Mouse (Mus musculus) liver (tissue): ENCODE data around the gene Xylt1.

Experiments used
- DNase-seq: peaks from one replicate; pipeline ENCODE4 v3.0.0-alpha.2; 2020; ENCODE audit warnings: mixed read lengths

Xylt1 gene

DNA sequence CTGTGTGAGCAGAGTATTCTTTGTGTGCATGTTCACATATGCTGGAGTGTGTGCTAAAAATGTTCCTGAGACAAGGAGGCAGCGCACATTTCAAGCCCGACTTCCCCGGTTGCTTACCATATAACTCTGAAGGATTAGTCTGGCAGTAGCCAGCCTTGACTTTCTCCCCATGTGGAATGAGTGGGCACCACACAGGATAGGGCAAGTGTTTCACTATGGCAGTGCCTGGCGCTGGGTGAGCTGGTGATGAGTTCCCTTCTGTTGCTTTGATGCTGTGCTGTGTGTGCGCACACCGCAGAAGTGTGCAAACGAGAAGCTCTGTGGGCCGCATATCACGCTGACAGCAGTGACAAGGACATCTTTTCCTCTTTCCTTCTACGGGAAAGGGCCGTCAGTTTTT lies 56.1 kb downstream of the Xylt1 start:
- no peak for DNase-seq

DNA sequence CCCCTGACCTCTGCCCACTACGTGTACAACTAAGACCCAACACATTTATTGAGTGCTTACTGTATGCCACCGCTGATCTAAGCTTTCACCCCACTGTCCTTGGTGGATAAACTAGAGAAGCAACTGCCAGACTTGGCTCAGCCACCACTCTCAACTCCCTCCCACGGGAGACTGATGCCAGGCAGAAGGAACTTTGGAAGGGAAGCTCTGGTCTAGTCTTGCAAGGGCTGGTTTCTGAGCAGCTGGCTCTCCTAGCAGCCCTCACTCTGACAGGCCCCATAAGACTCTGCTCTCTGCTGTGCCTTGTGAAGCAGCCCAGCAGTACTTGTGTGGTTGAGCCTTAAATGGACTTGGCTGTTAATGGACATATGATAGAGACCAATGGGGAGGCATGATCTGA lies 60.2 kb downstream of the Xylt1 start:
- DNase-seq = no peak

- no peak for DNase-seq
Measured at GRCm38 (mm10) chr7:117442639-117443038, 61.9 kb downstream of the Xylt1 start.

DNA sequence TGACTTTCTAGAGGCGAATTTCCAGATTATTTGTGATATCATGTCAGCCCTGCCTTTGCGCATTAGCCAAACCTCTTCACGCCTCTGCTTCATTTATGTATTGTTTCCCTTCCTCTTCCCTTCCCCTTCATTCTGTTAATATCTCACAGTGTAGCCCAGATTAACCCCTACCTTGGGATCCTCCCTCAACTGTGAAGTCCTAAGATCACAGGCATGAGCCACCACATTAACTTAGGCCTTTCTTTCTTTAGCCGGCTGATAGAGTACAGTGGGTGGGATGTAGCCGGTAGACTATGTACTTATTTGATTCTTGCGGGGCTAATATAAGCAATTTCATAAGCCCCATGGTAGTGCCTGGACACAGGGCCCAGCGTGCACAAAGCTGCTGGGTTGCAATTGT lies 62.4 kb downstream of the Xylt1 start:
- no peak for DNase-seq

DNA sequence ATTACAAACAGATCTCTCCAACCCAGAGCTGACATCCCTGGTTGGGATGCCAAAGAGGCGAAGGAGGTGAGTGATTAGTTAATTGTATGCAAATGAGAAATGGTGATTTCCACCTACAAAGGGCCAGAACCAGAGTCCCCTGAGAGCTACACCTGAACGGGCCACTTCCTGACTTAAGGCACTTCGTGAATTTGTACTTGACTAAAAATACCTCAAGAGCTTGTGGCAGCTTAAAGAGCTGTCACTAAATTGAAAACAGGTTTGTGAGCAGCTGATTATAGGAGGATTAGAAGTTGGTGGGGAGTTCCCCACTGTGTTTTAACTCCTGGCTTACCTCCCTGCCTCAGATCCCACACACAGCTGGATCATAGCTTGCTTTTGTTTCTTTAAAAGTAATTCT lies 64.7 kb downstream of the Xylt1 start:
- DNase-seq = no peak

DNA sequence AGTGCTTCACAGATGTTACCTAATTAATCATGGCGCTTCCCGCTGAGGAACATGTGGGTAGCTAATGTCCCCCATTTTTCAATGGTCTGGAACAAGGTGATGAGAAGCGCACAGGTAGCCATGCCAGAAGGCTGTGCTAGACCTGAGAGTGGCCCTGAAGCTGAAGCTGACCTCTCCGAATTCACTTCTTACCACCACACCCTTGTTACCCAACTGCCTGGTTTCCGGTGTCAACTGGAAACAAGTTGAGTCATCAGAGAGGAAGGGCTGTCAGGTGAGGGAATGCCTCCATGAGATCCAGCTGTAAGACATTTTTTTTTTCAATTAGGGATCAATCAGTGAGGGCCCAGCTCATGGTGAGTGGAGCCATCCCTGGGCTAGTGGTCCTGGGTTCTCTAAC lies 68.8 kb downstream of the Xylt1 start:
- no peak for DNase-seq

- no peak for DNase-seq
Measured at GRCm38 (mm10) chr7:117451212-117451611, 70.4 kb downstream of the Xylt1 start.

DNA sequence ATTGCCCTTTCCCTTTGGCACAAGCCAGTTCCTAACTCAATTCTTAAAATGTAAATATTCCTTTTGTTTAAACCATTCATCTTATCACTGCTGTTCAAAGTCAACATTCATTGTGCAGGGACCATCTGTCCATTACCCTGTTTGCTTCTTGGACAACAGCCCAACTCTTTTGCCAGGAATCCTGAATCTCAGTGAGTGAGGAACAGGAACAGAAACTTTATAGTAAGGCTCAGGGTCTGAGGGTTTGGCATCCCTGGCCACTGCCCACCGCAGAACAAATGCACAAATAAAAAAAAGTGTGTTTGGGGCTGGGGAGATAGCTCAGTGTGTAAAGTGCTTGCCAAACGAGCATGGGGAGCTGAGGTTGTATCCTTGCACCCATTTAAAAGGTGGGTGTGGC lies 71.5 kb downstream of the Xylt1 start:
- no peak for DNase-seq

- DNase-seq = no peak
Measured at GRCm38 (mm10) chr7:117454789-117455548, 74.2 kb downstream of the Xylt1 start.

GRCm38 (mm10) chr7:117462196-117462935 lies 81.6 kb downstream of the Xylt1 start:
- peak; percentile 12 for DNase-seq

- DNase-seq = no peak
Measured at GRCm38 (mm10) chr7:117464956-117465355, 84.2 kb downstream of the Xylt1 start.

DNA sequence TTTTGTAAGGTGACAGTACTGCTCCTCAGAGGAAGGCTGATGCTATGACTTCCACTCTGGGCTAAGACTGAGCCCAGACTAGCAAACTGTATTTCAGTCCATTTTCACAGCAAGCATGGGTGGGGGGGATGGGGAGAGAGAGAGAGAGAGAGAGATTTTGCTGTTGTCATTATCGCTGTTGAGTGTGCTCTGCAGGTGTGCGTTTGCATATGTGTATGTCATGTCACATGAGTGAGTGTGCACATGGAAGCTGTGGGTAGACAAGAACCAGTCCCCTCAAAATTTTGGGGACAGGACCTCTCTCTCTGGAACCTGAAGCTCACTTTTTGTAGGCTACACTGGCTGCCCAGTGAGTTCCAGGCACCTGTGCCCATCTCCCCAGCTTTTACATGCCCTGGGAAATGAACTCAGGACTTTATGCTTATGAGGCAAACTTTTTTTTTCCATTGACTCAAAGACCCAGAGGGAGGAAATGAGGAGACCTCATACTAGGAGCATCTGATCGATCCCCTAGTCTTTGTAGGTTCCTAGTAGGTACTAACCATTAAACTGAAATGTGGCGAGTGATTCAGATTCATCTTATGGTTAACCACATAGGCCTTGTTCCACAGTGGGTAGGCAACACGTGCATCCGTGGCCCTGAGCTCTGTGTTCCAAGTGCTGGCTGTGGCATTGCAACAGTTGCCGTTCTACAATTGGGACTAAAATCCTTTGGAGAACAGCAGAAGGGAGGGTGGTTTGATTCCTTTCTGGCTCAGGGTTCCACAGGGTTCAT lies 85.4 kb downstream of the Xylt1 start:
- DNase-seq = no peak

DNA sequence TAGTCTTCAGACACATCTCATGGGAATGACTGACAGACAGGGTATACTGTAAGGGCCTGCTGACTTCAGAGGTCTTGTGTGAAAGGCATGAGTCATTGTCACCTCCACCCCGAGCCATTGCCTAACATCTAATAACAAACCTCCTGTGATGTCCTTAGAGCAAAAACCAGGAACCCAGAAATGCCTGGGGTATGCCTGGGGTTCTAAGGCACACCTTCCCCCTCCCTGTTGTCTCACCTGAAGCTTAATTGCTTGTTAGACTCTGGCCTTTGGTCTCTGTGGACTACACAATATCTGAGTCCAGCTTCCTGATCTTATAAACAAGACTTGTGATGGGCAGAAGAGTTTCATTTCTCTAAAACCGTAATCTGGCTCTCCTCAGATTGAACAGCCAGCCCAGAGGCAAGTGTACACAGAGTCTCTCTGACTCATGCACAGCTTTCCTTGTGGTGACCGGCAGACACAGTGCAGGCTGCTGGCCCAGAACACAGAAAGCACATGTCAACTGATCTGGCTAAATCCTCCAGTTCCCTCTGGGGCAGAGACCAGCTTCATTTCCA lies 89.5 kb downstream of the Xylt1 start:
- DNase-seq = no peak

DNA sequence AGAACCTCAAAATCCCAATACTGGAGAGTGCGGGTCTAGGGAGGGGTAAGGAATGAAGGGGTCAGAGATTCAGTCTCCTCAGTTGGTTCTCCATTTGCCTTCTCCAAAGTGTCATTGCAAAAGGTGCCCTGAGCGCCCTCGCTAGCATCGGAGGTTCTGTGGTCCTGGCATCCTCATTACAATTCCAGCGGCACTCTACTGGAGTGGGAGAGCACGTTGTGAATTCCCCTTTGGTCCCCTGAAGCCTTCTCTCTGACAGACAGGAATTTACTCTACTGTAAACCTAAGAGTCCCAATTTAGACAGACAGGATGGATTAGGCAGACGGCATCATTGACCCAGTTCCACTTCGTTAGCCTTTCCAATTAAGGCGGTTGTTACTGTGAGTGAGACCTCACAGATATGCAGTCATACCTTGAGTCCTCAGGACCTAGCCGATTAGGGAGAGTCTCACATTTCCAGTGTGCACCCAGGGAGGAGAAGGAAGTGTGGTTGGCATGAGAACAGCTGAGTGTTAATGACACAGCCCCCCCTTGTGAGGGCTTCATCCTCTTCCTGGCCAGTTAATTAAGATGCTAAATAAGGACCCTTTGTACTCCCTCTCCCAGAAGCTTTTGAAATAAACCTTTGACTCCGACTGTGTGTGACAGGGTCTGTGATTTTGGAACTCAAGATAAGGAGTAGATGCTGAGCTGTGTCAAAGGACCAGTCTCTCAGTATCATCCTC lies 91.4 kb downstream of the Xylt1 start:
- DNase-seq = no peak

- no peak for DNase-seq
Measured at GRCm38 (mm10) chr7:117472781-117473743, 92.3 kb downstream of the Xylt1 start.

DNA sequence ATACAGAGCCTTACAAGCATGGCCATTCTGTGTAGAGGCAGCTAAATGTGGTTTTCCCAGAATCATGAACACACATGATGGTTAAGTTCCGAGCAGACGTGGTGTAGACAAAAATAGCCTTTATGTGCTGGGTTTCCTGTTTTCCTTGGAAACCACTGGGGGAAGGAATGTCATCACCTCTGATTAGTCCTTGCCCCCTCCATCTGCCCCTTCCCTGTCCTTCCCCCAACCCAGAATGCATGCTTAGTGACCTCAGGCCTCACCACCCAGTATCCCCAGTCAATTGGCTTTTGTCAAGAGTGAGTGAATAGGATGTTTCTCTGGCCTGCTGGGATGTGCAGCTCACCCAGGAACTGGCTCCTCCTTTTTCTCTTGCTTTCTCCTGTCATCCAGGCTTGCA lies 93.5 kb downstream of the Xylt1 start:
- DNase-seq = no peak

DNA sequence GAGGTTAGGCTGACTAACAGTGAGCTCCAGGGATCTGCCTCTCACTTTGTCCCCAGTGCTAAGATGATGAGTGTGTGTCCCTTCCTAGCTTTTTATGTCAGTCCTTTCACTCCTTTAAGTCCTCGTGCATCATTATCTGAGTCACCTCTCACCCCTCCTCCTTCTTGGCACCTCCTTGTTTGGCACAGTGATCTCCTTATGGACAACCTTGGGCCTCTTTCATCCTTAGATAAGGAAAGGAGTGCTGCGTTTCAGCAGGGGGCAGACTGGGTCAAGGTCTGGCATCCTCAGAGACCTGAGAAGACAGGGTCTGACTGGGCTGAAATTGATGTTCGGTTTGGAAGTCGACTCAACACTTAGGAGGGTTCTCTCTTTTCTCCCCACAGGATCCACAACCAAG lies 94.3 kb downstream of the Xylt1 start:
- DNase-seq = no peak

DNA sequence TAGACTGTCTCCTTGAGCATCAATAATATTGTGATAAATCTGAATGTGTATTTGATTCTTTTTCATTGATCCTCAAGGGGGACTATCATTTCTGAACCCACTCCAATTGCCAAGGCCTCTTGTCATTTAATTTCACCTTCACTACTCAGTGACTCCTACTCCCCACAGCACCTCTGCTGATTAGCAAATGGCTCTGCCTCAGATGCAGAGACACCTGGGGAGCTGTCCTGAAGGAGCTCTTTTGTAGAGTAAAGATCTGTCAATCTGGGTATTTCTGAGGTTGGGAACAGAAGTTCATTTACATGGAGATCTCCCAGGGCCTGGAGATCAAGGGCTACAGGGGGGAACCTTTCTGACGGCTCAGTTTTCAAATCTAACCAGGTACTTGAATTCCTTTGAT lies 98.2 kb downstream of the Xylt1 start:
- no peak for DNase-seq

DNA sequence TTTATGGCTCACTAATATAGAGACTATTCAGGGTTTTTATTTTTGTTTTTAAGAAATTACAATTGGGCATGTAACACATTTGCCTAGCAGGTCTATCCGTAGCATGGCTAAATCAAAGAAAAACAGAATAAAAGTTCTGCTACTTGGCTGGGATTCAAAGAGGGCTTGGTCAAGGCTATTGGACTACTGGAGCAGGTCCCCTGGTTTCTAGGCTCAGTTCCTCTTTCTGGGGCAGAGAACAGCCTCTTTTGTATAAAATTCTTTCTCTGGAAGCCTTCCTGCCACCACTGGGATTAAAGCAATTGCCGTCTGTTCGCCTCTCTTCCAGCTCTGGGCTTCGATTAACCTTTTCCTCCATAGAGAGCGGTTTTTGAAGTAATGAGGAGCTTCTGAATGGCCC lies 100.1 kb downstream of the Xylt1 start:
- DNase-seq = no peak

- DNase-seq = no peak
Measured at GRCm38 (mm10) chr7:117481404-117481803, 100.6 kb downstream of the Xylt1 start.

DNA sequence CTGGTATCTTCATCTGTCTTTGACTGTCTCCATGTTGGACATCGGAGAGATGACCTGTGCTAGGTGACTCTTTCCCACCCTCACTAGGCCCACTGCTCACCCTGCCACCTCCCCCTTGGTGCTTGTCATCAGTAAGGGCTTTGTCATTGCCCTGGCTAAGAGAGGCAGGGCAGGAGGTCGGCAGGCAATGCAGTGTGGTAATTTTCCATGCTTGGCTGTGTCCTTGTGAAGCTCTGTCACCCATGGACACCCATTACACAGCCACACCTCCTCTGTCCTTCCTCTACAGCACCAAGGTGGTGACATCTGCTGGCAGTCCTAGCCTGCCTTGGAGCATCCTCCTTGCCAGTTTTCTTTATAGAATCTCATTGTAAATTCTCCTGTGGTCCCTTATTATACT lies 101.9 kb downstream of the Xylt1 start:
- DNase-seq = no peak

DNA sequence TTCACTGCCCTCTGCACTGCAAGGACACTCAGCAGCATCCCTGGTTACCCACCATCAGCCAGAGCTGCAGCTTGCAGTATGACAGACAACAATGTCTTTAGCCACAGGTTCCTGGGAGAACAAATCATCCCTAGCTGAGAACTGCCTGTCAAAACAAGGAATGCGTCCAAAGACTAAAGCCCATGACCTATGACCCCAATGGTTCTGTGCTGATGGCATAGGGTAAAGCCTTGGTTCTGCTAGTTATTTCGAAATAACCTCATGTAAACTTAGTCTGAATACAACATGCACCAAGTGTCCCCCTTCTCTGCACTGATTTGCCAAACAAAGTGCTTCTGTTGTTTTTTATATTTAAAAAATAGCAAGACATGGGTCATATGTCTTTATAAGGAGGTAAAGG lies 103.8 kb downstream of the Xylt1 start:
- DNase-seq = no peak
